Mouse (Mus musculus) thymus, adult 2 months (tissue): ENCODE results near the gene Selplg.
A peak's percentile ranks its signal among the peaks of the same experiment; 100 is the strongest.

Source experiments
- CTCF ChIP-seq: fragments of 200-500 bp; IDR thresholded peaks from 2 replicates; pipeline ENCODE4 v1.5.1; 2012; ENCODE audit warnings: mild to moderate bottlenecking, control low read depth, low read length, moderate library complexity, borderline replicate concordance; ENCODE audit not compliant: control insufficient read depth, poor library complexity, insufficient read depth; ENCODE audit errors: extremely low read depth
- POLR2A ChIP-seq: fragments of 200-500 bp; IDR thresholded peaks from 2 replicates; pipeline ENCODE4 v1.6.1; 2012; ENCODE audit warnings: mild to moderate bottlenecking, low read length, control low read depth, moderate library complexity; ENCODE audit not compliant: control insufficient read depth, poor library complexity, insufficient read depth; ENCODE audit errors: extremely low read depth

- TF ChIP-seq CTCF: peak; percentile 92
- no peak for TF ChIP-seq POLR2A
Measured at GRCm38 (mm10) chr5:113854494-113854893, 22.1 kb upstream of the Selplg start.
